Mouse (Mus musculus): ENCODE data around the gene Pigo. TPM values are rescaled to one million over a fixed set of nuclear protein-coding genes. Genes with fewer than 3 reads are reported as not detected.
A peak's percentile ranks its signal among the peaks of the same experiment; 100 is the strongest.

Pigo gene
- polyA plus RNA-seq, 1 experiment, result 4.9 TPM

DNA sequence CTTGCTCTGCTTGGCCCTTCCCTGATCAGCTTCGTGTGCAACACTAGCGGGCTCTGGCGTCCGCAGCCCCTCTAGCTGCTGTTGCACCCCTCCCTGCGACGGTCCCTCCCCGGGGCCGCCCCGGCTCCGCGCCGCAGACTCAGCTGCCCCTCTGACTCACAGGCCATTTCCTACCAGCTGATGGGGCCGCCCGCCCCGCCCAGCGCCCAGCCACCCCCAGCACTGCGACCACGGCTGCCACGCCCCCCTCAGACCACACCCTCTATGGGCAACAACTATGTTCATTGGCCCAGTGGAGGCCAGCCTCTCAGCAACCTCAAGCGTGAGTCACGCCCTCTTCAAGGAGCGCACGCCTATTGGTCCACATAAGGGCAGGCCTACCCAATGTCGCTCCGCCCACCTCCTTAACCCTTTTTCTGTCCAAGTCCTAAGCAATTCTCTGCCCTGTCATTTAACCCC, 14.5 kb upstream of the Pigo start:
- no peaks in the 10 kb centered on the region for H3K79me3 ChIP-seq (ENCODE audit: low read depth)

DNA sequence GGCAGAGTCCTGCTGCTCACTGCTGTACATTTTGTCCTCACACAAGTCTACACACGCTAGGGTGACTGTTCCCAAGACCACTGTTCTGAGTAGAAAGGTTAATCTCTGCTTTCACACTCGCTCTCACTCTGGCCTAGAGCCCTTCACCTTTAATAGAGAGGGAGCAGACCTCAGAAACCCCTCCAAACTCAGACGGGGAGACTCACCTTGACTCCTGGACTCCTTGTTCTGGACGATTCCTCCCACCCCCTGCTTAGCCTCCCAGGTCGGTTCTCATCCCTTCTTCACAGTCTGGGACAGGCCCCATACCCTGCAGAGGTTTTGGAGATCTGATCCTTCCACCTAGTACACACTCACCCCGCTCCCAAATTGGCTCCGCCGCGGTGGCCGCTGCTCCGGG, 14.0 kb upstream of the Pigo start:
- no peak for TF ChIP-seq MYOG (IDR thresholded peaks at IDR 0.05; ENCODE audit: control insufficient read depth, extremely low read depth, insufficient read length)
- TF ChIP-seq CEBPB (IDR thresholded peaks at IDR 0.05; ENCODE audit: low read depth), result no peak
- TF ChIP-seq FOSL1 (IDR thresholded peaks at IDR 0.05; ENCODE audit: insufficient read depth, low read length, poor library complexity, severe bottlenecking), result no peak
- no peak for TF ChIP-seq MYOD1 (IDR thresholded peaks at IDR 0.05; ENCODE audit: control insufficient read depth, insufficient read length, low read depth)
- no peak for TF ChIP-seq USF1 (IDR thresholded peaks at IDR 0.05; ENCODE audit: low read depth)
- Histone ChIP-seq H3K79me3 (ENCODE audit: low read depth) (no peaks in the 10 kb centered on the region), H3ac (ENCODE audit: control insufficient read depth, insufficient read length, low read depth) (peak overlapping the region; percentile 8), H3K4me3 (ENCODE audit: insufficient read depth, poor library complexity, severe bottlenecking) (peak overlapping the region; percentile 29), H3K79me2 (ENCODE audit: control insufficient read depth, insufficient read depth) (no peaks in the 10 kb centered on the region), H3K27me3 (ENCODE audit: control insufficient read depth, insufficient read depth, insufficient read length) (no peaks in the 10 kb centered on the region), H3K36me3 (ENCODE audit: control insufficient read depth, insufficient read depth) (no peaks in the 10 kb centered on the region)

More for the DNA sequence above, 14.5 kb upstream of the Pigo start:
- H3K36me3 ChIP-seq (ENCODE audit: control insufficient read depth, insufficient read depth), result no peaks in the 10 kb centered on the region
- H3ac ChIP-seq (ENCODE audit: control insufficient read depth, insufficient read length, low read depth), result peak overlapping the region; percentile 8
- H3K27me3 ChIP-seq (ENCODE audit: control insufficient read depth, insufficient read depth, insufficient read length), result no peaks in the 10 kb centered on the region
- TF ChIP-seq MAX (IDR thresholded peaks at IDR 0.05) (no peak), MYOG (IDR thresholded peaks at IDR 0.05; ENCODE audit: control insufficient read depth, extremely low read depth, insufficient read length) (no peak), CTCF (IDR thresholded peaks at IDR 0.05; ENCODE audit: control insufficient read depth, insufficient read depth, insufficient read length) (no peak), USF1 (IDR thresholded peaks at IDR 0.05; ENCODE audit: low read depth) (no peak), MYOD1 (IDR thresholded peaks at IDR 0.05; ENCODE audit: control insufficient read depth, insufficient read length, low read depth) (no peak), FOSL1 (IDR thresholded peaks at IDR 0.05; ENCODE audit: insufficient read depth, low read length, poor library complexity, severe bottlenecking) (no peak), CEBPB (IDR thresholded peaks at IDR 0.05; ENCODE audit: low read depth) (no peak)
- H3K79me2 ChIP-seq (ENCODE audit: control insufficient read depth, insufficient read depth), result no peaks in the 10 kb centered on the region
- peak overlapping the region; percentile 29 for H3K4me3 ChIP-seq (ENCODE audit: insufficient read depth, poor library complexity, severe bottlenecking)

DNA sequence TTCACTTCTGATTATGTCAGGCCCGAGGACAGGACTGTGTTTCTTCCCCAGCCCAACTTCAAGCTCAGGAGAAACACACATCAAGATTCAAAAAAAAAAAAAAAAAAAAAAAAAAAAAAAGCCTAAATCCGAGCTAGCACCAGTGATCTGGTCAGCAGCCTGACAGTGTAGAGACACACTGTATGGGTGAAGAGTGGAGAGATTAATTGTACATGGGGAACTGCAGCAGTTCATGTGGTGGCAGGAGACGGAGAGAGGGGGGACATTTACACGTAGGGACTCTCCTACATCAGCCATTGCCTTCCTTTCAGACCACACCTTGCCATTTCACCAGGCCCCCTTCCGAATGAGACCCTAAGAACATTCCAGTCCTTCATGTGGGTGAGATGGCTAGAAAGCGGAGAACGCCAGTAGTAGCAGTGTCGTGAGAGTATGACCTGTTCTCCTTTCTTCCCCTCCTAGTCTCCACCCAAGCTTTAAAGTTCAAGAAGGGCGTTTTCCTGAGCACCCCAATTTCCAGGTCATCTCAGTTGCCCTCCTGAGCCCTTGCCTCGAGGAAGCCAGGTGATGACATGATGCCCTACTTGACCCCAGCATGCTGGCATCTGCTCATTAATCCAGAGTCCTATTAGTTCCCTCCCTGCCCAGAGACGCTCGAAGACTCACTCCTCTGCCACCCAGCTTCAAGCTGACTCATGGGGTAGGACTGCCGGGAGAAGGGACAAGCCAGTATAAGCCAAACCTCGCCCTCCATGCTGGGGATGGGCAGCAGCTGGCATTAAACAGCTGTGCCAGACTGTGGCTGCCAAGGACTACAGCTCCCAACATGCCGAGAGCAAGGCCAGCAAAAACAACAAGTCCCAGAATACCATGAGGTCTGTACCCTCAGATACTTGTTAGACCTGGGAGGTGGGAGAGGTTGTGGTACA, 13.2 kb upstream of the Pigo start:
- Histone ChIP-seq H3K36me3 (ENCODE audit: control insufficient read depth, insufficient read depth) (no peaks in the 10 kb centered on the region), H3K79me3 (ENCODE audit: low read depth) (no peaks in the 10 kb centered on the region)
- TF ChIP-seq USF1 (IDR thresholded peaks at IDR 0.05; ENCODE audit: low read depth) (no peak), MAX (IDR thresholded peaks at IDR 0.05) (peak; percentile 42), CEBPB (IDR thresholded peaks at IDR 0.05; ENCODE audit: low read depth) (no peak), MYOD1 (IDR thresholded peaks at IDR 0.05; ENCODE audit: control insufficient read depth, insufficient read length, low read depth) (peak; percentile 92)

DNA sequence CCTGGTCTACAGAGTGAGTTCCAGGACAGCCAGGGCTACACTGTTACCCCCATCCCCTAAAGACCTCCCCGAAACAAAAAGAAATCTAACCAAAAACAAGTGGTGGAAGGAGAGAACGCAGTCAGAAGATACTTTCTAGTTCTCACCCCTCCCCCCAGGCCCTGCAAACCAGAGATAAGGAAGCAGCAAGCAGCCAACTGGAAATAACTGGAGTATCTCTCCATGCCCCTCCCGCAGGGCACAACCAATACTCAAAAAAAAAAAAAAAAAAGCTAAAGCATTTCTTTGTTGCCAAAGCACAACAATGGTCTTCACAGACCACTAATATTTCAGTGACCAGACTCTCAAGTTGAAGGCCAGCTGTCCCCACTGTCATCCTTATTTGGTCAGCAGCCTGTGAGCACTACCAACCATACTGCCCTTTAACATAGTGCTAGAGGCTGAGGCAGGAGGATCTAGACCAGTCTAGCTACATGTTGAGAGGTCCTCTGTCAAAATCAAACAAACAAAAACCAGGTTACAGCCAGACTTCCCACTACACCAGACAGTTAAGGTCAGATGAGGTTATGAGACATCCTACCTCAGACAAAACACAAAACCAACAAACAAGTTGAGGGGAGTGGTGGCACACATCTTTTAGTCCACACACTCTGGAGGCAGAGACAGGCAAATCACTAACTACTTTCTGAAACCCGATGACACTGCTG, 12.4 kb upstream of the Pigo start:
- no peaks in the 10 kb centered on the region for H3K36me3 ChIP-seq (ENCODE audit: control insufficient read depth, insufficient read depth)
- TF ChIP-seq MYOG (IDR thresholded peaks at IDR 0.05; ENCODE audit: control insufficient read depth, extremely low read depth, insufficient read length), result no peak
- TF ChIP-seq MAX (IDR thresholded peaks at IDR 0.05), result no peak
- no peak for TF ChIP-seq CEBPB (IDR thresholded peaks at IDR 0.05; ENCODE audit: low read depth)
- TF ChIP-seq CTCF (IDR thresholded peaks at IDR 0.05; ENCODE audit: control insufficient read depth, insufficient read depth, insufficient read length), result no peak
- no peak for TF ChIP-seq MYOD1 (IDR thresholded peaks at IDR 0.05; ENCODE audit: control insufficient read depth, insufficient read length, low read depth)
- TF ChIP-seq USF1 (IDR thresholded peaks at IDR 0.05; ENCODE audit: low read depth), result no peak
- TF ChIP-seq FOSL1 (IDR thresholded peaks at IDR 0.05; ENCODE audit: insufficient read depth, low read length, poor library complexity, severe bottlenecking), result no peak
- no peaks in the 10 kb centered on the region for H3K27me3 ChIP-seq (ENCODE audit: control insufficient read depth, insufficient read depth, insufficient read length)
- no peak overlapping the region for H3ac ChIP-seq (ENCODE audit: control insufficient read depth, insufficient read length, low read depth)
- H3K79me3 ChIP-seq (ENCODE audit: low read depth), result no peaks in the 10 kb centered on the region
- H3K79me2 ChIP-seq (ENCODE audit: control insufficient read depth, insufficient read depth), result no peaks in the 10 kb centered on the region
- no peak overlapping the region for H3K4me3 ChIP-seq (ENCODE audit: insufficient read depth, poor library complexity, severe bottlenecking)

More for the DNA sequence above, 13.2 kb upstream of the Pigo start:
- no peaks in the 10 kb centered on the region for H3K27me3 ChIP-seq (ENCODE audit: control insufficient read depth, insufficient read depth, insufficient read length)
- no peak overlapping the region for H3K4me3 ChIP-seq (ENCODE audit: insufficient read depth, poor library complexity, severe bottlenecking)
- H3K79me2 ChIP-seq (ENCODE audit: control insufficient read depth, insufficient read depth), result no peaks in the 10 kb centered on the region
- peak overlapping the region; percentile 18 for H3ac ChIP-seq (ENCODE audit: control insufficient read depth, insufficient read length, low read depth)

DNA sequence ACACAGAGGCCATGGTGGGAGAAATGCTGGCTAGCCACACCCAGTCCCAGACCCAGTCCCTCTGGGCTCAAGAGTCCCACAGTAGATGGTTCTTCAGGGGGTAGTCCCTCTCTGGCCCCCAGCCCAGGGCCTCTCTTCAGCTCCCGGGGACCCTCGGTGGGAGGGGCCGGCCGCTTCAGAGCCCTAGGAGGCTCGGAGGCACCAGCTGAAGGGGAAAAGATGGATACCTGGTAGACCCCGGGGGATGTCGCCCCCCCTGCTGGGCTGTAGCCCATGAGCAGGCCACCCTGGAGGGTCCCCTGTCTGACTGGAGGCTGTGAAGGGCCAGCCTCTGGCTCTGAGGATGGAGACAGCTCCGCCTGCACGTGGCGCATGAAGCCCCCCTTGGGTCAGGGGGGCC, 10.7 kb upstream of the Pigo start:
- H3ac ChIP-seq (ENCODE audit: control insufficient read depth, insufficient read length, low read depth), result no peak overlapping the region
- H3K4me3 ChIP-seq (ENCODE audit: insufficient read depth, poor library complexity, severe bottlenecking), result no peak overlapping the region
- no peak for TF ChIP-seq FOSL1 (IDR thresholded peaks at IDR 0.05; ENCODE audit: insufficient read depth, low read length, poor library complexity, severe bottlenecking)
- no peak for TF ChIP-seq CTCF (IDR thresholded peaks at IDR 0.05; ENCODE audit: control insufficient read depth, insufficient read depth, insufficient read length)
- TF ChIP-seq CEBPB (IDR thresholded peaks at IDR 0.05; ENCODE audit: low read depth), result no peak
- TF ChIP-seq MYOD1 (IDR thresholded peaks at IDR 0.05; ENCODE audit: control insufficient read depth, insufficient read length, low read depth), result no peak
- no peak for TF ChIP-seq MAX (IDR thresholded peaks at IDR 0.05)
- no peak for TF ChIP-seq MYOG (IDR thresholded peaks at IDR 0.05; ENCODE audit: control insufficient read depth, extremely low read depth, insufficient read length)
- no peak for TF ChIP-seq USF1 (IDR thresholded peaks at IDR 0.05; ENCODE audit: low read depth)
- H3K79me2 ChIP-seq (ENCODE audit: control insufficient read depth, insufficient read depth), result no peaks in the 10 kb centered on the region
- H3K79me3 ChIP-seq (ENCODE audit: low read depth), result no peaks in the 10 kb centered on the region
- H3K27me3 ChIP-seq (ENCODE audit: control insufficient read depth, insufficient read depth, insufficient read length), result no peaks in the 10 kb centered on the region
- no peaks in the 10 kb centered on the region for H3K36me3 ChIP-seq (ENCODE audit: control insufficient read depth, insufficient read depth)
